Mouse (Mus musculus) C2C12 (cell line): ENCODE results near the gene Gm2696.

Experiments used
- CTCF ChIP-seq: IDR thresholded peaks from one replicate; pipeline ENCODE4 v1.5.1; 2011; ENCODE audit not compliant: control insufficient read depth, insufficient read depth, insufficient read length
- MAX ChIP-seq: IDR thresholded peaks from one replicate; pipeline ENCODE4 v1.6.1; 2011; ENCODE audit warnings: mild to moderate bottlenecking, control low read depth
- MYOD1 ChIP-seq: IDR thresholded peaks from one replicate; pipeline ENCODE4 v1.6.1; 2011; ENCODE audit warnings: low read depth; ENCODE audit not compliant: control insufficient read depth, insufficient read length
- USF1 ChIP-seq: IDR thresholded peaks from one replicate; pipeline ENCODE4 v1.6.1; 2011; ENCODE audit warnings: low read depth, mild to moderate bottlenecking, control low read depth, moderate library complexity

- no peak for TF ChIP-seq MYOD1
- TF ChIP-seq CTCF, result no peak
- TF ChIP-seq MAX, result no peak
- TF ChIP-seq USF1, result no peak
Observed at GRCm38 (mm10) chr10:77811743-77812142, 2.7 kb upstream of the Gm2696 start, which contains the start of gene Gm9507.
